Mouse (Mus musculus): ENCODE measurements at regions not wholly inside any gene's neighbourhood (a gene's known extent, or its start where the extent isn't known, plus 50 kb on each side); places are given as distances from the start of the nearest gene placed in this dataset.

- TF ChIP-seq CTCF (IDR thresholded peaks at IDR 0.05; ENCODE audit: low read depth, low read length): no peak
- TF ChIP-seq EP300 (IDR thresholded peaks at IDR 0.05; ENCODE audit: insufficient read depth, low read depth, low read length): peak; percentile 51; the same call in 1 of the 2 replicates
- TF ChIP-seq POLR2A (IDR thresholded peaks at IDR 0.05; ENCODE audit: insufficient read depth, low read length): no peak
These were observed 1027.5 kb downstream of the Pcdh9 start for GRCm38 (mm10) chr14:92862942-92863341.
